Mouse (Mus musculus): ENCODE data around the gene Rtcb.

Gene Rtcb

GRCm38 (mm10) chr10:85936280-85936965, 21.2 kb downstream of the Rtcb start:
- no peak for DNase-seq (ENCODE audit: low spot score)

GRCm38 (mm10) chr10:85929962-85930361, 27.7 kb downstream of the Rtcb start:
- no peak for DNase-seq (ENCODE audit: low spot score)

- DNase-seq (ENCODE audit: low spot score): no peak
Measured at GRCm38 (mm10) chr10:85929208-85929591, 28.4 kb downstream of the Rtcb start.

- peak; percentile 87 for DNase-seq (ENCODE audit: low spot score)
Measured at GRCm38 (mm10) chr10:85928499-85929207, 29.0 kb downstream of the Rtcb start.

GRCm38 (mm10) chr10:85927676-85928445, 29.8 kb downstream of the Rtcb start, which contains the start of gene Ascl4:
Ascl4 (plus strand) TSS chr10:85927681.
- peak; percentile 27 for DNase-seq (ENCODE audit: low spot score)

GRCm38 (mm10) chr10:85916498-85917309, 40.9 kb downstream of the Rtcb start, which contains the start of gene Prdm4:
Prdm4 (minus strand) TSS chr10:85917142.
- peak; percentile 99 for DNase-seq (ENCODE audit: low spot score)

Measured in embryo, embryonic 10 days (tissue).